Mouse (Mus musculus): ENCODE results near the gene Grid2. TPM values are rescaled to one million over a fixed set of nuclear protein-coding genes. Genes with fewer than 3 reads are reported as not detected.
"Not testable (repeated sequence)": the region's sequence is repeated elsewhere in the genome, so short reads cannot be mapped to it uniquely, and the experiment has no call there.

The Grid2 gene
- polyA plus RNA-seq, 1 experiment = not detected

DNA sequence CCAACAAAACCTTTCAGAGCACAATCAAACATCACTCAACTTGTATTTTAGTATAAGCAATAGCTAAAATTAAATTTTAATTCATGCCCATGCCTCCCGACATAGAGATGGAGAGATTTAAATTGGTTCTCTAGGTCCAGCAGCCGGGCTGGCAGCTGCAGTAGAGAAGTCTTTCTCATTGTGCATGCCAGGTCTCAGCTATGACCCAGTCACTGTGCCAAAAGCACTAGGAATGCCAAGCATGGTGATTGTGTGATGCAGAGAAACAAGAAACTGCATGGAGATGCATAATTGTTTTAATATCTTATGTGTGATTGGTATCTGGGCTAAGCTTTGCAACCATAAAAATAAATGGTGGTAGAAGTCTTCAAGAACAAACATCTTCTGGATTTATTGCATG lies 276.1 kb downstream of the Grid2 start:
- Histone ChIP-seq H3K4me1 (ENCODE audit: control insufficient read depth, insufficient read depth, low read length) (no peaks in the 10 kb centered on the region), H3K27ac (ENCODE audit: control insufficient read depth, insufficient read depth, low read depth, low read length, poor library complexity) (no peak overlapping the region), H3K4me3 (replicated peaks; ENCODE audit: control insufficient read depth, low read depth, low read length) (no peak overlapping the region)
- WGBS = 66% methylated on average over 2 of the region's 2 CpGs
- no peak for TF ChIP-seq POLR2A (IDR thresholded peaks at IDR 0.05; ENCODE audit: borderline replicate concordance, control insufficient read depth, low read depth, low read length)
- no peak for TF ChIP-seq CTCF (IDR thresholded peaks at IDR 0.05; ENCODE audit: control insufficient read depth, insufficient read depth, low read length)

DNA sequence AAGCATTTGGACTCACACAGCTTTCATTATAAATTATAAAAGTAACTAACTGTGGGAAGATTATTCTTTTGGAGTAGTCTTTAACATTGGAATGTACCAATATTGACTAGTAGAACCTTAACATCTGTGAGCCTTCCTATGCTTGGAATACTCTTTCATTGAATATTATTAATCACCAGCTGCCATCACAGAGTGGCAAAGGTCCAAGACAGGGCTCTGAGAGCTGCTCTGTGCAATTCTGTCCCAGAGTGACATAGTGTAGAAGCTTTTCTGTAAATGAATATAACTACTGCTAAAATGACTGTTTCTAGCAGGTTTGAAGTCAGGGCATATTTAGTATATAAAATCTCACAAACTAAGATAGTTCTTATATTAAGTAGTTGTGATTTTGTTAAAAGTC lies 277.2 kb downstream of the Grid2 start:
- no peak overlapping the region for H3K4me3 ChIP-seq (replicated peaks; ENCODE audit: control insufficient read depth, low read depth, low read length)
- no peaks in the 10 kb centered on the region for H3K4me1 ChIP-seq (ENCODE audit: control insufficient read depth, insufficient read depth, low read length)
- H3K27ac ChIP-seq (ENCODE audit: control insufficient read depth, insufficient read depth, low read depth, low read length, poor library complexity) = no peak overlapping the region
- no peak for TF ChIP-seq CTCF (IDR thresholded peaks at IDR 0.05; ENCODE audit: control insufficient read depth, insufficient read depth, low read length)
- TF ChIP-seq POLR2A (IDR thresholded peaks at IDR 0.05; ENCODE audit: borderline replicate concordance, control insufficient read depth, low read depth, low read length) = no peak

DNA sequence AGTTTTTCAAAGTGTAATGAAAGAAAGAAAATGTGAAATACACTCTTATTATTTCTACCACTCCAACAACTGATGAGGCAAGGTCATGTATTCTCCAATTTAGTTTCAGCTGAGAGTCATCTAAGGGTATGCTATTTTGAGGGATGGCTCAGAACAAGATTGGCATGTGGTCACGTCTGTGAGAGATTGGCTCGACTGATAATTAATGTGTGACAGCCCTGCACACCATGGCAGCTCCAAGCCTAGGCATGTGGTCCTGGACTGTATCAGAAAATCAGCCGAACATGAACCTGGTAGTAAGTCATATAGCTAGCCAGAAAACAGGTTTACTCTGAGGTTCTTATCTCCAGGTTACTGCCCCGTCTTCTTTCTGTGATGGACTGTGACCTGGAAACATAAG lies 292.1 kb downstream of the Grid2 start:
- WGBS = 72% methylated on average over 4 of the region's 4 CpGs
- H3K4me3 ChIP-seq (replicated peaks; ENCODE audit: control insufficient read depth, low read depth, low read length) = no peak overlapping the region
- no peaks in the 10 kb centered on the region for H3K4me1 ChIP-seq (ENCODE audit: control insufficient read depth, insufficient read depth, low read length)
- no peak for TF ChIP-seq CTCF (IDR thresholded peaks at IDR 0.05; ENCODE audit: control insufficient read depth, insufficient read depth, low read length)
- no peak for TF ChIP-seq POLR2A (IDR thresholded peaks at IDR 0.05; ENCODE audit: borderline replicate concordance, control insufficient read depth, low read depth, low read length)
- H3K27ac ChIP-seq (ENCODE audit: control insufficient read depth, insufficient read depth, low read depth, low read length, poor library complexity) = no peak overlapping the region

DNA sequence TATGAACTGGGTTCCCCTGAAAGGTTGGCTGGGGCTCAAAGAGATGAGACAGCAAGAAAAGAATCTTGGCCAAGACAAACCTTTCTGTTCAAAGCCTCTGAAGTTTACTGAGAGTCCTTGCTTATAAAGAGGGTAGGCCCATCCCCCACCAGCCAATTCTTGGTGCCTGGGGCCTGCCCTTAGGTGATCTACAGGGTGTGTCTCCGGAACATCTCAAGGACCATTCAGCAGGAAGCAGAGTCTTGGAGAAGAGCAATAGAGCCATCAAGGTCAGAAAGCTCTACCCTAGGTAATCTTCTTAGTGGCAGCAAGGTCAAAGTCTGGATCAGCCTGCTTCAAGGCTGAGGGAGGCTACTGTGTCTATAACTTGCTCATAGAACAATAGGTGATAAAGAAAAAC lies 313.1 kb downstream of the Grid2 start:
- H3K4me3 ChIP-seq (replicated peaks; ENCODE audit: control insufficient read depth, low read depth, low read length); H3K4me1 ChIP-seq (ENCODE audit: control insufficient read depth, insufficient read depth, low read length); H3K27ac ChIP-seq (ENCODE audit: control insufficient read depth, insufficient read depth, low read depth, low read length, poor library complexity): not testable (repeated sequence)
- WGBS = 68% methylated on average over 1 of the region's 1 CpGs

DNA sequence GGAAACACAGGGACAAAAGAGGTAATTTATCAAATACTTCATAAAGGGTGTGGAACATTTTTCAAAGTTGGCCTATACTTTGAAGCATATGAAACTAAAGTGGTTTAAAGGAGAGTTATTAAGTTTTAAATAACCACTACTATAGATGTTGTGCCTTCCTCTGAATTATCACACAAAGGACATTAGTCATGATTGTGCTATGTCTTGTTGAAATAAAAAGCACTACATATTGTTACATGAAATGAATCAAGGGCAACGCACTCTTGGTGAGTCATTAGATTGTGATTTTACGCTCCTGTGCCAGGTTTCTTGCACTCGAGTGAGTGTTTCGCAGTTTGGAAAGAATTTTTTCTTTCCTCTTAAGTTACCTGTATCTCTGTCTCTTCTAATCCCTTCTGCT lies 335.0 kb downstream of the Grid2 start:
- Histone ChIP-seq H3K4me1 (ENCODE audit: control insufficient read depth, insufficient read depth, low read length) (no peaks in the 10 kb centered on the region), H3K4me3 (replicated peaks; ENCODE audit: control insufficient read depth, low read depth, low read length) (no peak overlapping the region), H3K27ac (ENCODE audit: control insufficient read depth, insufficient read depth, low read depth, low read length, poor library complexity) (no peak overlapping the region)
- WGBS = 79% methylated on average over 4 of the region's 4 CpGs
- TF ChIP-seq POLR2A (IDR thresholded peaks at IDR 0.05; ENCODE audit: borderline replicate concordance, control insufficient read depth, low read depth, low read length) = no peak
- no peak for TF ChIP-seq CTCF (IDR thresholded peaks at IDR 0.05; ENCODE audit: control insufficient read depth, insufficient read depth, low read length)

DNA sequence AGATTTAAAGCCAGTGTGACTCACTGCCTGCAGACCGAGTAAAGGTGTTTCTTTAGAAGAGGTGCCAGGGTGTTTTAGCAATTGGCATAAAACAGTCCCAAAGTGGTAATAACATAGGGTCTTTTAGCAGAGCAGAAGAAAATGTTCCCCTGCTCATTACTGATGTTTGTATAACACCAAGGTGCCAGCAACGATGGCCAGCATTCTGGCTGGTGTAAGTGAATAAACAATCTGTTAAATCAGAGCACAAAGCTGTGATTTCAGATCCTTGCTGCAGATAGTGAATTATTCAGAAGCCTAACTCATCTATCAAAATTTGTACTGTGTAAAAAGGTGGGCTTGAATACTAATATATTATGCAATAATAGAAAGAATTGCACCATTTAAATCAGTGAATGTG lies 353.9 kb downstream of the Grid2 start:
- no peak for TF ChIP-seq CTCF (IDR thresholded peaks at IDR 0.05; ENCODE audit: control insufficient read depth, insufficient read depth, low read length)
- no peak for TF ChIP-seq POLR2A (IDR thresholded peaks at IDR 0.05; ENCODE audit: borderline replicate concordance, control insufficient read depth, low read depth, low read length)
- H3K4me1 ChIP-seq (ENCODE audit: control insufficient read depth, insufficient read depth, low read length) = no peaks in the 10 kb centered on the region
- WGBS = 54% methylated on average over 2 of the region's 2 CpGs

DNA sequence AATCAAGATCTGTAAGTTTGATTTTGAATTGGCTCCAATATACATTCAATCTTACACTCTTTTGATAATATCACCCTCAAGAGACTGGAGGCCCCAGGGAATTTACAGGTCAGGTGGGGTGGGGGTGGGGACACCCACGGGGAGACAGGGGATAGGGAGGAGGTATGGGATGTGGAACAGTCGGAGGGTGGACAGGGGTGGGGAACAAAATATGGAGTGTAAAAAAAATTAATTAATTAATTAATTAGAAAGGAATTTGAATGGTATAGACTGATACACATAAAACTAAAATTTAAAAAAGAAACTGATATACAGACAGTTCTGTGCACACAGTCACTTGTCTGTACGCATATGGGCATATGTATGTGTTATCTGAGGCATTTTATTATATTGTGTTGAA lies 380.3 kb downstream of the Grid2 start:
- 72% methylated on average over 3 of the region's 3 CpGs for WGBS
- Histone ChIP-seq H3K27ac (ENCODE audit: control insufficient read depth, insufficient read depth, low read depth, low read length, poor library complexity) (no peak overlapping the region), H3K4me3 (replicated peaks; ENCODE audit: control insufficient read depth, low read depth, low read length) (no peak overlapping the region), H3K4me1 (ENCODE audit: control insufficient read depth, insufficient read depth, low read length) (no peaks in the 10 kb centered on the region)
- no peak for TF ChIP-seq POLR2A (IDR thresholded peaks at IDR 0.05; ENCODE audit: borderline replicate concordance, control insufficient read depth, low read depth, low read length)
- no peak for TF ChIP-seq CTCF (IDR thresholded peaks at IDR 0.05; ENCODE audit: control insufficient read depth, insufficient read depth, low read length)

More for the DNA sequence above, 353.9 kb downstream of the Grid2 start:
- H3K27ac ChIP-seq (ENCODE audit: control insufficient read depth, insufficient read depth, low read depth, low read length, poor library complexity) = no peak overlapping the region
- no peak overlapping the region for H3K4me3 ChIP-seq (replicated peaks; ENCODE audit: control insufficient read depth, low read depth, low read length)

DNA sequence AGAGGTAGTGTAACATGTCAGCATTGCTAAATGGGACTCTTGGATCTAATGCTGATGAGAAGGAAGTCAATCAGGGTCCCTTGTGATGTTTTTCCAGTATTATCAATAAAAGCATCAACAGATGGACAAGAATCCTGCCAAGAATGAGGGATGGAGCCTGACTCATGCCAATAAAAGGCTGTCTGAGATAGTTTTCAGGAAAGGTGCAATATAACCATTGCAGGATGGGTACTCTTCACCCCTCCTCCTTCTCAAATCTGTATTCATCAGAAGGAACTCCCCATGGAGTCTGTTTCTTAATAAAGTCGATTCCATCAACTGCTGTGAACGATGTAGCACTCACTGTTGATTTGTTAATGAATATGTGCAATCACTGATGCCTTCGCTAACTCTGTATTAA lies 403.7 kb downstream of the Grid2 start:
- Histone ChIP-seq H3K27ac (ENCODE audit: control insufficient read depth, insufficient read depth, low read depth, low read length, poor library complexity) (no peak overlapping the region), H3K4me1 (ENCODE audit: control insufficient read depth, insufficient read depth, low read length) (no peaks in the 10 kb centered on the region), H3K4me3 (replicated peaks; ENCODE audit: control insufficient read depth, low read depth, low read length) (no peak overlapping the region)
- 64% methylated on average over 3 of the region's 3 CpGs for WGBS
- TF ChIP-seq CTCF (IDR thresholded peaks at IDR 0.05; ENCODE audit: control insufficient read depth, insufficient read depth, low read length) = no peak
- no peak for TF ChIP-seq POLR2A (IDR thresholded peaks at IDR 0.05; ENCODE audit: borderline replicate concordance, control insufficient read depth, low read depth, low read length)

DNA sequence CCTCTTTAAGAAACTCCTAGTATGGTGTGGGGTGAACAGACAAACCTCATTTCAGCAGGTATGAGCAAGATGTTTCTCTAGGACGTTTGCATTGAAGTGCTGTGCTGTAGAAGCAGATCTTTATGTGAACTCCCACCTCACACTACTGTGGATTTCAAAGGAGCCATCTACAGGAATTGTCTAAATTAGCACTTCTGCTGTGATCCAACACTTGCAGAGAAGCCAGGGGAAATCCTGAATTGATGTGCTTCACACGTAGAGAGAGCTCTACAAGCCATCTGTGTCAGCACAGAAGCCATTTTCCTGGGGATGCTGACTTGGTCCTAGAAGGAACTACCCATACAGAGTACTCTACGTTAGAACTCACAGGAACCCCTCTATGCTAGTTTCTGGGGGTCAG lies 430.0 kb downstream of the Grid2 start:
- no peak overlapping the region for H3K4me3 ChIP-seq (replicated peaks; ENCODE audit: control insufficient read depth, low read depth, low read length)
- TF ChIP-seq POLR2A (IDR thresholded peaks at IDR 0.05; ENCODE audit: borderline replicate concordance, control insufficient read depth, low read depth, low read length) = no peak
- H3K27ac ChIP-seq (ENCODE audit: control insufficient read depth, insufficient read depth, low read depth, low read length, poor library complexity) = no peak overlapping the region
- 41% methylated on average over 3 of the region's 3 CpGs for WGBS
- no peaks in the 10 kb centered on the region for H3K4me1 ChIP-seq (ENCODE audit: control insufficient read depth, insufficient read depth, low read length)

Data from bone marrow, adult 2 months (tissue).